Mouse (Mus musculus) ovary, postnatal 10 days (tissue): Measurements from ENCODE around the gene Ano8.

Experiments
- DNase-seq: peaks from one replicate; pipeline ENCODE4 v3.0.0; 2022; ENCODE audit warnings: low spot score

Gene Ano8

DNA sequence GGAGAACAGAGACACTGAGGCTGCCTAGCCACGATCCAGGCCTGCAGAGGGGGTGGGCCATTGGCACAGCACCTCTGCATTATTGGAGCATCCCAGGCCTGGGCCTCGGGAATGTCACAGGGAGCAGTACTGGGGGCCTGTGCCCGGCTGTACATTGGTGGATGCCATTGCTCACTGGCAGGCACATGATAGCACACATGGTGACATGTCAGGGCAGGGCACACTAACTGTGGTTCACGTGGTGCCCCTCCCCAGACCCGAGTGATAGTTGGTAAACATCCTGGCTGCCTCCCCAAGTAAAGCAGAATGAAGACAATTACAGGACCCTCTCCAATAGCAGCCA lies 14.9 kb downstream of the Ano8 start:
- DNase-seq, result no peak

DNA sequence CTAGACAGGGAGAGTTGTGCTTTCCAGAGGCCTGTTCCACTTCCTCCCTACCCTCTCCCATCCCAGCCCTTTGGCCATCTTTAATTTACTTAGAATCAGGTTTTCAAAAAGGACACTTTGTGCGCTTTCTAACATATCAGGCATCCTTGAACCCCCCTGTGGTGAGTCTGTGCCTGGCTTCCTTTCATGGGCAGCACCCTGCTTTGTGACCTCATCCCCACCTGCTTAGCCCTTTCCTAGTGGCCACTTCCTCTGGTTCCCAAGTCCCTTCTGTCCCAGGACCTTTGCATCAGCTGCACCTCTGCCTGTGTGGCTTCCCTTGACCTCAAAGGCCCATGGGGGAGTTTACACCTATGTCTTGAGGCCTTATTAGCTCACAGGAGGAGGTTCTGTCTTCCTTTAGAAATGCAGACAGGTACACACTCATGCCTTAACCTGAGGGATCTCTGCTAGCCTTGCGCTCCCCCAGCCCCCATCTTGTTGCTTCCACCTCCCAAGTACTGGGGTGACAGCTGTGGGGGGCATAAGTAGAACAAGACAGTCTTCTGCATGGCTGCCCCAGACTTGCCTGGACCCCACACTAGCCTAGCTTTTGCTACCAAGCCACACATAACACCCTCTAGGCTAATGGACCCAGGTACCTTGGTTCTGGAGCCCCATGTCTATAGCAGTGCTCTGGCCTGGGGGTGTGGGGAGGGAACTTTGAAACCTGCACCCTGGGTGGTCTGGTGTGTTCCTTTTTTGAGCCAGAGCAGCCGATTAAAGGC lies 15.4 kb downstream of the Ano8 start:
- no peak for DNase-seq

GRCm38 (mm10) chr8:71469411-71469810 lies 16.4 kb downstream of the Ano8 start:
- DNase-seq, result no peak

DNA sequence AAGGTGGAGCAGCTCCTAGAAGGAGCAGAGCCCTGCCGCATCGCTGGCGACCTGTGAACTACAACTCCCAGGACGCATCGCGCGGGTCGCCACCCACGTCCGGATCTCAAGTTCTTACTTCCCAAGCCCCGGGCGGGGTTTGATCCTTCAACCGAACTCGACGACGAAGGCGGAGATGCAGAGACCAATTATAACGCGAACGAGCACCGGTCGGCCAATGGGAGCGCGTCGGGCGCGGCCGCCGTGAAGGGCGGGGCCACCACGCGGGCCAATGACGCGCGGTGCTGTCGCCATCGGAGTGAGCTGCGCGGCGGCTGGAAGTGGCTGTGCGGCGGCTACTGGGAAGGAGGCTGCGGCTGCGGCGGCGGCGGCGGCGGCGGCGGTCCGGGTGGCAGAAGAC lies 16.8 kb downstream of the Ano8 start, which contains the start of gene Dda1:
TSS of gene Dda1 (plus strand) at position 284 of the 400 bp plus-strand sequence.
- peak; percentile 79 for DNase-seq

GRCm38 (mm10) chr8:71468001-71468400 lies 17.8 kb downstream of the Ano8 start:
- no peak for DNase-seq

DNA sequence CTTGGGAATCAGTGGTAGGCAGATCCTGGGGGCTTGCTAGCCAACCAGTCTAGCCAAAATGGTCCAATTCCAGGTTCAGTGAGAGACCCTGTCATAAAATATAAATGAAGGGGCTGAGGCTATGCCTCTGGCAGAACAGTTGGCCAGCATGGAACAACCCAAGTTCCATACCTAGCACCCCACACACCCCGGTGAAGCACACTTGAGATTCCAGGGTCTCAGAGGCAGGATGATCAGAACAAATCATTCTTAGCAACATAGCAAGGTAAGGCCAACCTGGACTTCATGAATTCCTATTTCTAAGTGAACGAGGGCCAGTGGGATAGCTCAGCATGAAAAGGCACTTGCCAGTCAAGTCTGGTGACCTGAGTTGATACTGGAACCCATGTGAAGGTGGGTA lies 18.6 kb downstream of the Ano8 start:
- DNase-seq, result no peak

- DNase-seq, result no peak
These were observed 19.6 kb downstream of the Ano8 start for GRCm38 (mm10) chr8:71466198-71466597.

- no peak for DNase-seq
These were observed 20.0 kb downstream of the Ano8 start for GRCm38 (mm10) chr8:71465733-71466132.

- peak; percentile 91 for DNase-seq
These were observed 21.0 kb downstream of the Ano8 start, which contains the start of gene Mrpl34 for GRCm38 (mm10) chr8:71464513-71465500. TSS of gene Mrpl34 (plus strand) at chr8:71464959.

DNA sequence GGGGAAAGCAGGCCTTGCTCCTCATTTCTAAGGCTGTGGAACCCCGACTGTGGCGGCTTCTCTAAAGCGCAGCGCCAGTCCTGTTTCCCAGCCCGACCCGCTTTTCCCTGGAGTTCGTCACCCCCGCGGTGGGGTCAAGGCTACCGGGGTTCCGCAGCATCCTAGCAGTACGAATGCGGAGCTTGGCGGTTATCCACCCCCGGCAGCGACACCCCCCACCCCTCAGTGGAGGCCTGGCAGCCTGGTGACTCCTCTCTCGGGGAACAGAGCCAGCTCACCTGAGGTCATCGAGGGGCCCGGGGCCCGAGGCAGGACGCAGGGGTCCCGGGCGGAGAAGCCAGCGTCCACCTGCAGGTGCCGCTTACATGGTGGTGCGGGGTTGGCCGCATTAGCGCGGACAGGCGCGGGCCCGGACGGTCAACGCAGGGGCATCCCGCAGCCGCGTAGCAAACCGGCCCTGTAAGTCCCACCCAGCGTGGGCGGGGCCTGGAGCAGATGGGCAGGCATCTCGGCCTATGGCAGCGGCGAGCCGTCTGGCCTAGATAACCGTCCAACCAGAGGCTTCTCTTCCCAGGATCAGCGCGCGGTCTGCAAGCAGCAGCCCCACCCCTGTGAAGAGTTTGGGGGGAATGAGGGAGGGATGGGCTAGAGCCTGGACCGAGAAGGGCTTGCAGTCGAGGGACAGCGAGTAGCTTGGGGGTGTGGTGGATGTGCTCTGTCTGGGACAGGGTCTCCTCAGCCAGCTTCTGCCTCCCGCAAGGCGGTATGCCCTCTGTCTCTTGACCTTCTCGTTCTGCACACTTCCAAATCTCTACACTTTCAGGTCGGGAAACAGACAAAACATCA lies 22.4 kb downstream of the Ano8 start, which contains the start of gene Abhd8:
TSS of gene Abhd8 (minus strand) at position 468 of the 846 bp plus-strand sequence.
- DNase-seq, result peak; percentile 98

DNA sequence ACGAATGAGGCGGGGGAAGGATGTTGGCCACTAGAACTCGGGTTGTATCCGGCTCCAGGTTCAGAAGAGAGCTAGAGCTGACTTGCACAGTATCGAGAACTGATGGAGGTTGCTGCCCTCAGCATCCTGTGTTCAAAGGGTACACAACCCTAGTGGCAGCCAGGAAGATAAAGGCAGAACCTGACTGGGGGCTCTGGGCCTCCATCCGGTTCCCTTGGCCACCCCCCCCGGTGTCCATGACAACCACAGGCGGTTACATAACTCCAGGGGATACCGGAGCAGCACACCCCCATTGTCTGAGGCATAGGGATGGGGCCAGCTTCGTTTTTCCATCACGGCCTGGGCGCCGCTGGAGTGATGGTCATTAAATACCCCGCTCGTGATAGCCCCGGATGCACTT lies 23.0 kb downstream of the Ano8 start:
- DNase-seq, result no peak

DNA sequence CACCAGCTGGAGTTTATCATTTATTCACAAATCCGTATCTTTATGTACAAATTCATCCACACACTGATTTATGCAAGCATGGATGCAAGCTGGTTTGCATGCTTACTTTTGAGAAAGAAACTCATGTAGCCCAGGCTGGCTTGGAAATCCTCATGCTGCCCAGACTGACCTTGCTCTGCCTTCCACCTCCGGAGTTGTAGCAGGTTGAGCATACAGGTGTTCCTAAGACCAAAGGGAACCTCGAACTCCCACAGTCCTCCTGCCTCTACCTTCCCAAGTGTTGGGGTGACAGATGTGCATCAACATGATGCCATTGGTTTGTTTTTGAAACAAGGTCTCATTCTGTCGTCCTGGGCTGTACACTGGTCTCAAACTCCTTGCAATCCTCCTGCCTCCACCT lies 23.6 kb downstream of the Ano8 start:
- DNase-seq, result no peak

- no peak for DNase-seq
These were observed 24.5 kb downstream of the Ano8 start for GRCm38 (mm10) chr8:71461152-71461840.

- no peak for DNase-seq
These were observed 25.0 kb downstream of the Ano8 start for GRCm38 (mm10) chr8:71460716-71461115.

GRCm38 (mm10) chr8:71457659-71458270 lies 28.0 kb downstream of the Ano8 start:
- DNase-seq, result no peak

DNA sequence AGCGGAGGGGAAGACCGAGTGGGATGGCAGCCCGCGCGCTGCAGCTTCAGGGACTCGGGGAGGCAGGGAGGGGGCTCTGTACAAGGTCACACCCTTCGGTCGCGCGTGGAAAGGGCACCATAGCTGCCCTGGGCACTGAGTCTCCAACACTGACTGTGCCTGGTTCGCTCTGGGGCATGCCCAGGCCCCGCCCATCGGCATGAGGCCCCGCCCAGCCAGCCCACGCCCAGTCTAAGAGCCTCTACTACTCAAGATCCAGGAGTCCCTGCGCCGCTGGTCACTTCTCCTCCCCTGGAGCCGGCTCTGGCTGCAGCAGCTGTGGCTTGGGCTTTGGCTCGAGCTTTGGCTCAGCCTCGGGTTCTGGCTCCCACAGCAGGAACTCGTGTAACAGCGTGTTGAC lies 28.9 kb downstream of the Ano8 start:
- no peak for DNase-seq

DNA sequence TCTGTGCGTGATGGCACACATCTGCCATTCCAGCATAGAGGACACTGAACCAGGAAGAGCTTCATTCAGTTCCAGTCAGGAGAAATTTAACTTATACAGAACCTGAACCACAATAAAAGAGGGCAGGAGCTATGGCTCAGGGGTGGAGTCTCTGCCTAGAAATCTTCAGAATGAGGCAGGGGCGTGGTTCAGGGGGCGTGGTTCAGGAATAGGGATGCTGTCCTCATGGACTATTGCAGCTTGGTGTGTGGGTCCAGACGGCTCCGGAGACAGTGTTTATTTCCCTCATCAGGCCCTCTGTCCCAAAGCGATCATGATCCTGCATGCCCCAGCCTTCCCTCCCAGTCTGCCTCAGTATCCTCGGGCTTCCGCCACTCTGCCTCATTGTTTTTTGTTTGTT lies 31.1 kb downstream of the Ano8 start:
- no peak for DNase-seq

DNA sequence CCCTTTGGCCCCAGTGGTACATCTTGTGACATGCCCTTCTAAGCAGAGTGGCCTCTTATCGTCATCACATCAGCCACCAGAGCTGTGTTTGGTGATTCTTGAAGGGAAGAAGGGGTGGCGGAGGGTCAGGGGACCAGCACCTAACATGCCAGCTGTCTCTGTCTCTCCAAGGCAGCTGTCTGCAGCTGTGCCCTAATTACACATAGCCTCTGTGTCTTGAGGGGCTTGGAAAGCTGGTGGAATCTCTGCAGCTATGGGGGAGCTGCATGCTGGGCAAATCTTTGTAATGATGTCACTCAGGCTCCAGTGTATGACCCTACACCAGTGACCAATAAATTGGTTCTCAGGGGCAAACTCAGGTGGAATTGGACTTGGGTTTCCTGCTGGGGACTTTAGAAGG lies 33.1 kb downstream of the Ano8 start:
- DNase-seq, result no peak

DNA sequence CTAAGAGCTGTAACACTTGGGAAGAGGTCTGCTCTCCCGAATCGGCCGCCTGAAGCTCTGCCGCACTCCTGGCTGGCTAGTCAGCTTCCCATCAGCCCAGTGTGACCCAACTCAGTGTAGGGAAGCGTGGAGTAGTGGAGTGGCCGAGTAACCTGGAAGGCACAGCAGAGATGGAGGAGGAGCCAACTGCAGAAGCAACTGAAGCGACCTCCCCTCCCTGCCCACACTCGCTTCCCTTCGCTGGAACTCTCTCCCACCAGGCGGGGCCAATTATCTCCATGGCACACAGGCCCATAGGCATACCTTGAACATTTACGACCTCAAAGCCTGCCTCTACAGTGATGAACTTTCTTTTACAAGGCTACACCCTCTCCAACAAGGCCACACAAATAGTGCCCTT lies 34.0 kb downstream of the Ano8 start:
- no peak for DNase-seq

GRCm38 (mm10) chr8:71451337-71451736 lies 34.4 kb downstream of the Ano8 start:
- no peak for DNase-seq

- DNase-seq, result no peak
These were observed 40.7 kb downstream of the Ano8 start for GRCm38 (mm10) chr8:71445096-71445495.
